Mouse (Mus musculus) liver, adult 2 months (tissue): Measurements from ENCODE around the gene Kctd20.

Source experiments
- CTCF ChIP-seq: fragments of 200-500 bp; IDR thresholded peaks from 2 replicates; pipeline ENCODE4 v1.5.1; 2011; ENCODE audit warnings: low read depth, low read length, control low read depth
- POLR2A ChIP-seq: fragments of 200-500 bp; IDR thresholded peaks from 2 replicates; pipeline ENCODE4 v1.6.1; 2011; ENCODE audit warnings: low read length, control low read depth; ENCODE audit not compliant: insufficient read depth; ENCODE audit errors: extremely low read depth

DNA sequence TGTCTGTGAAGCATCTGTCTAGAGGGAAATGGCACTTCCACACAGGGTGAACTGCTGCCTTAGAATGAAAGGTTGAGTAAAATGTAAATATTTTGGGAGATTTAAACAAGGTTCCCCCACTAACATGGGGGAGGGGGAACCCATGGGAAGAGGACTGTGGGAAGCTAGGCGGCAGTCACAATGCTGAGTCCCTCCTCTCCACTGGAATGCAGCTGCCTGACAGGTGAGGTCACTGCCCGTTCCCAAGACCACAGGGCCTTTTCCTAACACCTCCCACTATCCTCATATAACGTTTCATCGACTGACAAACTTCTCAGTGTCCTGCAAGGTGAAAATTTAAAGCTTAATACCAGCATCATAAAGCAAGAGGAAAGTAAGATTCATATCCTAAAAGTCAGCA, 30.8 kb downstream of the Kctd20 start:
- TF ChIP-seq CTCF (no peak), POLR2A (no peak)
